Mouse (Mus musculus) embryonic facial prominence, embryonic 12.5 days (tissue): Measurements from ENCODE around the gene Foxn3. TPM values are rescaled to one million over a fixed set of nuclear protein-coding genes. Genes with fewer than 3 reads are reported as not detected.

ENCODE experiments used
- ATAC-seq: fragments of 200-750 bp; cut with Nextera tagmentation; 2 replicates; pipeline ENCODE4 v1.8.0; 2017; ENCODE audit not compliant: insufficient number of reproducible peaks, insufficient read depth, low FRiP score, low TSS enrichment
- H3K27ac ChIP-seq: fragments of 300-500 bp; sonication (generic); 2 replicates; pipeline ENCODE4 v1.5.1; 2016; ENCODE audit warnings: mild to moderate bottlenecking
- H3K27me3 ChIP-seq: fragments of 300-500 bp; sonication (generic); 2 replicates; pipeline ENCODE4 v1.6.1; 2016; ENCODE audit warnings: mild to moderate bottlenecking, moderate library complexity
- H3K36me3 ChIP-seq: fragments of 300-500 bp; sonication (generic); 2 replicates; pipeline ENCODE4 v1.6.1; 2016; ENCODE audit warnings: mild to moderate bottlenecking
- H3K4me1 ChIP-seq: fragments of 300-500 bp; sonication (generic); 2 replicates; pipeline ENCODE4 v1.6.1; 2016
- H3K4me2 ChIP-seq: fragments of 300-500 bp; sonication (generic); replicated peaks from 2 replicates; pipeline ENCODE4 v1.6.1; 2016; ENCODE audit warnings: mild to moderate bottlenecking, moderate library complexity
- H3K4me3 ChIP-seq: fragments of 300-500 bp; sonication (generic); 2 replicates; pipeline ENCODE4 v1.5.1; 2016; ENCODE audit warnings: mild to moderate bottlenecking
- H3K9ac ChIP-seq: fragments of 300-500 bp; sonication (generic); 2 replicates; pipeline ENCODE4 v1.6.1; 2016; ENCODE audit warnings: mild to moderate bottlenecking, moderate library complexity
- H3K9me3 ChIP-seq: fragments of 300-500 bp; sonication (generic); 2 replicates; pipeline ENCODE4 v1.6.1; 2016; ENCODE audit warnings: mild to moderate bottlenecking, moderate library complexity
- WGBS: fragments of 180-500 bp; shearing (Covaris S2); methylation state at CpG from one replicate; pipeline ENCODE4 v1.1.7; 2016; 5-methylcytosine and 5-hydroxymethylcytosine counted together
- polyA plus RNA-seq: library from polyadenylated mRNA; unstranded; fragments of >200 nt; fragmentation: Nextera tagmentation; extraction: Ambion mirVana; gene quantifications from 2 replicates; pipeline ENCODE4 v1.2.1, GENCODE M21; 2016

The Foxn3 gene
- polyA plus RNA-seq, 1 experiment from 2014 or later: 101 TPM

DNA sequence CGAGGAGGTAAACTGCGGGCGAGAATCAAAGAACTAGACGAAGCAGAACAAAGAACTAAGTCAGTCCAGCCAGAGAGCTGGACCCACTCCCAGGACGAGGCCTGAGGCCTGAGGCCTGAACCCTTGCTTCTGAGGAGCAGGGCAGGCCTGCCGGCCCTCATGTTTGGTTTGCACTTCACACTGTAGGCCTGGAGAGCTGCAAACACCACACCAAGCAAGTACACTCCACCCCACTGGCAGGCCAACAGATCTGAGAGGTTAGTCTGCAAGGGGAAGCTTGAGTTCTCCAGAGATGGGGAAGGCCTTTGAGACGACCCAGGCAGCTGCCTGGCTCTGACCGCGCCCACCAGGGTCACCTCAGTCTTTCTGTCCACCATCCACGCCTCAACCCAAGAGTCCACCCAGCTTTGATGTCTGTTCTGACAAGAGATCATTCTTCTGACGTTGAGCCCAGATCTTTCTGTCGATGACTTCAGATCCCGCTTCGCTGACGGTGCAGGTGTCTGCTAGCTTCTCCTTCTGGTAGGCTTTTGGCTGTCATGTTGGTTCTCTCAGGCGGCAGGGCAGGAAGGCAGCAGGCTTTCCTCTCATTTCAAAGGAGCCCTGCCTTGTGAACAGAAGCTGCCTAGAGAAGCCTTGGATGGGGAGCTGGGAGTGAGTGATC is 231.1 kb downstream of the Foxn3 start:
- H3K9me3 ChIP-seq: no peaks in the 10 kb centered on the region
- peaks cover 2% of the 10 kb centered on the region; the same call in 1 of the 2 replicates for H3K36me3 ChIP-seq
- no peak for ATAC-seq
- 0 out of 2 replicates have a peak overlapping the region, but pooled peaks have one; percentile 24 for H3K27ac ChIP-seq
- no peak overlapping the region for H3K9ac ChIP-seq
- no peak overlapping the region for H3K4me3 ChIP-seq
- no peak overlapping the region for H3K4me2 ChIP-seq
- 63% methylated on average over 16 of the region's 16 CpGs for WGBS
- no peaks in the 10 kb centered on the region for H3K27me3 ChIP-seq
- H3K4me1 ChIP-seq: peaks cover 64% of the 10 kb centered on the region

DNA sequence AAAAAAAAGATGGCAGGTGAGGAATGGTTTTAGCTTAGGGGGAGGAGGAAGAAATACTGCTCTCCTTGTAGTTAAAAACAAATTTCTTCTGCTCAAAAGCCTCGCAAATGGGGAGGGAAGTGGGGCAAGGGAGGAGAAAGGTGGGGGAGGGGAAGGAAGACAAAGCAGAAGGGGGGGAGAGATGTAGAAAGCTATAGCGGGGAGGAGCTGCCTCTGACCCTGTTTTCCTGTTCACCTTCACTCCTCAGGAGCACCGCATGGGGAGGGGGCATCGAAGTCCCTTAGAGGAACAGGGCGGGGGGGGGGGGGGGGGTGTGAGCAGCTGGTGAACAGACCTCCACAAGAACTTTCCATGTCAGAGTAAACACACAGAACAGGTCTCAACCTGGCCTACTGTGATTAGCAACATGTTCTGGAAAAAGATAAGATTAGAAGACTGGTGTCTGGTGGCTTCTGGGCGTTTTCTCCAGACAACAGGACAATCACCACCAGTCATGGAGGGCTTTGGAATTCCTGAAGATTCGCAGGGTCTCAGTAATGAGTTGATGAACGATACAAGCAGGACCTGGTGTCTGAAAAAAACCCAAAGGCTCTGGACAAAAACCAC is 231.9 kb downstream of the Foxn3 start:
- H3K4me1 ChIP-seq: peaks cover 57% of the 10 kb centered on the region
- no peaks in the 10 kb centered on the region for H3K27me3 ChIP-seq
- no peak overlapping the region for H3K4me3 ChIP-seq
- WGBS: 29% methylated on average over 7 of the region's 8 CpGs
- no peak for ATAC-seq
- H3K36me3 ChIP-seq: no peaks in the 10 kb centered on the region
- H3K27ac ChIP-seq: no peak overlapping the region
- H3K9ac ChIP-seq: no peak overlapping the region
- no peaks in the 10 kb centered on the region for H3K9me3 ChIP-seq
- H3K4me2 ChIP-seq: no peak overlapping the region

DNA sequence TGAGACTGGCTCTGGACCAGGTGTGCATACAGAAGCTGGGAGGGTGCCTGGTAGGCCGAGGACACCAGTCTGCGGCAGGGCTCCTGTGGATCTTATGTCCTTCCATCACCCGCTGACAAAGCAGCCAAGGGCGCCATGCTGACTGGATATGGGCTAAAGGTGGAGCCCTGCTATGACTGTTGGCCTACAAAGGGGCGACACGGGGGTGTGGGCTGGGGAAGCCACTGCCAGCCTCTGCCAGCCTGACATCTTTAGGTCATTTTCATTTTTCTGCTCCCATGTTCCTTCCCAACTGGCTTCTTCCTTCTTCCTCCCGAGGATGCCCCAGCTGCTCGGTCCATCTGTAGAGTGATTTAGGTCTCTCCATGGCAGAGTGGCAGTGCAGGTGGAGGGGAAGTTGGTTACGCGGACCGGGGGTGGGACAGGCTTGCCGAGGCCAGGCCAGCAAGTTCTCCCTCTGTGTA is 232.5 kb downstream of the Foxn3 start:
- Histone ChIP-seq H3K36me3 (no peaks in the 10 kb centered on the region), H3K4me1 (peaks cover 59% of the 10 kb centered on the region), H3K4me3 (no peak overlapping the region), H3K9me3 (no peaks in the 10 kb centered on the region), H3K27ac (0 out of 2 replicates have a peak overlapping the region, but pooled peaks have one; percentile 46), H3K27me3 (no peaks in the 10 kb centered on the region), H3K9ac (no peak overlapping the region), H3K4me2 (no peak overlapping the region)
- ATAC-seq: no peak
- WGBS: 78% methylated on average over 12 of the region's 12 CpGs

DNA sequence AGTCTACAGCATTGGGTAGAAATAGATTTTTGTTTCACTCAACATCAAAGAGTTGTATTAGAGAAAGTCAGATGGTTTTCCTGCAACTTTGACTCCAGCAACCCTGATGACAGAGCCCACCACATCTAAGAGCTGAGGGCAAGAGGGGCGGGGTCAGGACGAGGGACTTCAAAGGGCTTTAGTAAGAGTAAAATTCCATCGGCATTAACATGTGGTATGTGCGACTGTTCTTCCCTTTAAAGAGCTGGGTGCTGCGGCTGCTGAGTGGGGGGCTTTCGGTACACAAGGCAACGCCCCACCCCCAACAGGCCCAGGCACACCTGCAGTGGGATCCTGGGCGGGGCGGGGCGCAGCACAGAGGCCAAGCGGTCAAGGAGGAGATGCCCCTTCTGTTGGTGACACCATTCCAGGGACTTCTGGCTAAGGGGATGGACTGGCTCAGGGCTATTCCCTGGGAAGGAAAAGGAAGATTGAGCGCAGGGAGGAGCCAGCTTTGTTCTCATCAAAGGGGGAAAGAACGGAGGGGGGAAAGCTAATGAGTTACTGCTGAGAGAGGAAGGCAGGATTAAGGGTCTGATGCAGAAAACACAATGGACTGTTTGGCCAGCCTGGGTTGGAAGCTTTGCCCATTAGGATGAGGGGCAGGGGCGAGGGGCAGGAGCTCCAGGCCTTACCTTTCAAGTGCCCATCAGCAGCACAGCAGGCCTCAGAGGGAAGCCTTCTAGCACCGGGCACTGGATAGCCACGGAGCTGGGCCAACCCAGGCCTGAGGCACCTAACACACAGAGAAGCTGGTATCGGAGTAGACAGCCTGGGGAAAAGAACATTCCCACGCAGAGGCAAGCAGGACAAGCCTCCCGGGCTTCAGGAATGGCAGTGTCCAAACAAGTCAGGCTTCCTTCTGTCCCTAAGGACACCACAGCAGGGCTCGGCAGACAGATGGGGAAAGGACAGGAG is 233.8 kb downstream of the Foxn3 start:
- H3K9me3 ChIP-seq: no peaks in the 10 kb centered on the region

DNA sequence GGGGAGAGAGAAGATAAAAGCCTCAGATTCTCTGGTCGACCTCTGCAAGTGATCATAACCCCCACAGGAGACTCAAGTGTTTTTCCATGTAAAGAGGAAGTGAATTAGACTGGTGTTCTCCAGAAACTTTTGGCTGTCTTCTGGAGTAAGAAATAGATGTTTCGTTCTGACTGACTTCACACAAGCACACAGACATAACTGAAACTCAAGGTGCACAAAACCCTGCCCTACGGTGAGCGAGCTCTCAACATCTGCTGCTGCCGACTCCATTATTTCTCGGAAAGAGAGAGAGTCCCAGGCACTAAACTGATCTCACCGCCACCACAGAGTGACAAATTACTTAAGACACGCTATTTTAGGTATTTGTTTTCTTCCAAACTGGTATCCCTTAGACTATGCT is 237.2 kb downstream of the Foxn3 start:
- no peak for ATAC-seq
- Histone ChIP-seq H3K36me3 (no peaks in the 10 kb centered on the region), H3K4me3 (no peak overlapping the region), H3K4me2 (no peak overlapping the region), H3K27me3 (no peaks in the 10 kb centered on the region), H3K27ac (no peak overlapping the region), H3K4me1 (peaks cover 37% of the 10 kb centered on the region), H3K9ac (no peak overlapping the region), H3K9me3 (no peaks in the 10 kb centered on the region)
- 58% methylated on average over 8 of the region's 8 CpGs for WGBS

More for the DNA sequence above, 233.8 kb downstream of the Foxn3 start:
- 10% methylated on average over 20 of the region's 20 CpGs for WGBS
- peak; percentile 77; the same call in 1 of the 2 replicates for ATAC-seq
- no peak overlapping the region for H3K4me3 ChIP-seq
- peak overlapping the region; percentile 84 for H3K27ac ChIP-seq
- no peaks in the 10 kb centered on the region for H3K27me3 ChIP-seq
- H3K4me2 ChIP-seq: peak overlapping the region; percentile 33
- H3K4me1 ChIP-seq: peaks cover 56% of the 10 kb centered on the region
- H3K36me3 ChIP-seq: no peaks in the 10 kb centered on the region
- H3K9ac ChIP-seq: no peak overlapping the region

DNA sequence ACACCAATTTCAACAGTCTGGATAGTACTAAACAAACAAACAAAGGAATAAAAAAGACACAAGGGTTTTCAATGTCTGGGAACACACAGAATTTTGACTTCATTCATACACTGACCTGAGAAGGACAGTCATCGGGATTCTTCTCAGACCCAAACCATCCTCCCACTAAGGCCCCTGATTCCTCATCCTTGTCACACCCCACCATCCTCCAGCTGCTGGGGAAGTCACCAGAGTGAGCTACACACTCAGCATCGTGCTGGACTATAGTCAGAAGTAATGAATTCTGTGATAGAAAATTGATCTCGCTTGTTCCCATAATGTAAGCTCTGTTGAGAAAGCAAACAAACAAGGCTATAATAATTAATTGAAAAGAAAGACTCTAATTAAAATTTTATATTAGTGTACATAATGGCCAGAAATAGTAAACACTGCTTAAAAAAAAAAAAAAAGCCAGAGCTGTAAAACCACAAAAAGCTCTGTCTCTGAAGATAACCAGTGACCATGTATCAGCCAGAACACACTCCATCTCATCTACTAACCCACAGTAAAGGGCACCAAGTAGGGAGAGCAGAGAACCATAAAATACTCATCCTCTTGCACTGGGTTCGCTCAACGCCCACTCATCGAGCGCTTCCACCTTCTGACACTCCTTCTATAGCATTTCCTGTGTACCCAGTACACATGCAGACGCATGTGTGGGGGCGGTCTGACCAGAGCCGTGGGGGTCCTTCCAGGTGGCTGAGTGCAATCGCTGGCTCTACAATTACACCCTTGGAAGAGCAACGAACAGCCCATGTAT is 241.6 kb downstream of the Foxn3 start:
- 86% methylated on average over 12 of the region's 12 CpGs for WGBS

DNA sequence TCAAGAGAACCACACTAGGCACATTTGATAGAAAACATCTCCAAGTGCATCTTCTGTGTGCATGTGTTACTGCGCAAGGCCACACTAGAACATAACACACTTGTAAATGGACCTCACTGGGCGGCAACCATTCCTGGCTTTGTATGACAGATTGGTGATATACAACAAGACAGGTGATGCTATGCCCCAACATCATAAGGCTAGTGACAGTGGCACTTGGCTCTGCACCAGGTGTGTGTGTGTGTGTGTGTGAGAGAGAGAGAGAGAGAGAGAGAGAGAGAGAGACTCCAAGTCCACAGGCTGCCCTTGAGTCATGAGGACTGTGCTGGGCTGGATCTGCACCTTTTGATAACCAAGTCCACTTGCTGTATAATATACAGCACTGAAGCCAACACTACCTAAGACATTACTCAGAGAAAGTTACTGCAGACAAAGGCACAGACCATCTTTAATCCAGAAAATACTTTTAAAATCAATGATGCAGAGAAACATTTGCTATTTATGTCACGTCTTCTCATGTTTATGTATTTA is 242.4 kb downstream of the Foxn3 start:
- Histone ChIP-seq H3K9me3 (no peaks in the 10 kb centered on the region), H3K4me3 (no peak overlapping the region), H3K4me1 (peaks cover 10% of the 10 kb centered on the region; the same call in 1 of the 2 replicates), H3K27me3 (no peaks in the 10 kb centered on the region), H3K9ac (no peak overlapping the region), H3K27ac (no peak overlapping the region), H3K4me2 (no peak overlapping the region), H3K36me3 (peaks cover 14% of the 10 kb centered on the region; the same call in 1 of the 2 replicates)
- no peak for ATAC-seq
- WGBS: 87% methylated on average over 3 of the region's 3 CpGs

More for the DNA sequence above, 241.6 kb downstream of the Foxn3 start:
- Histone ChIP-seq H3K4me3 (no peak overlapping the region), H3K9me3 (no peaks in the 10 kb centered on the region), H3K27me3 (no peaks in the 10 kb centered on the region), H3K9ac (no peak overlapping the region), H3K36me3 (peaks cover 6% of the 10 kb centered on the region; the same call in 1 of the 2 replicates), H3K27ac (no peak overlapping the region), H3K4me2 (no peak overlapping the region), H3K4me1 (peaks cover 16% of the 10 kb centered on the region; the same call in 1 of the 2 replicates)
- no peak for ATAC-seq

DNA sequence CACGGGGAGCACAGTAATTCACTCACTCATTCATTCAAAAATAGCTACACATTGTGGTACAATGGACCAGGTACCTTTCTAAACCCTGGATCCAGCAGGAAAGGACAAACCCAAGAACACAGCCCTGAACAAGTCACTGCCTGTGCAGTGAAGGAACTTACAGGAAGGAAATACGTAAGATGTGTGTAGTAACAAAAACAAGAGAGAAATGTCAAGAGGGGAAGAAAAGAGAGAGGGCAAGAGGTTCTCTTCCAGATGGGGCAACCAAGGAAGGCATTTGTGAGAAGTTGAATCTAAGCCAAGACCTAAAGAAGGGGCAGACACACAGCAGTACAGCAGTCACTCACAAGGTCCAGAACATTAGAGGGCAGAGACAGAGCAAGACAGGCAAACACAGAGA is 243.5 kb downstream of the Foxn3 start:
- no peaks in the 10 kb centered on the region for H3K27me3 ChIP-seq
- H3K9me3 ChIP-seq: no peaks in the 10 kb centered on the region
- H3K27ac ChIP-seq: no peak overlapping the region
- no peak for ATAC-seq
- no peak overlapping the region for H3K9ac ChIP-seq
- 81% methylated on average over 2 of the region's 2 CpGs for WGBS
- H3K4me2 ChIP-seq: no peak overlapping the region
- peaks cover 8% of the 10 kb centered on the region; the same call in 1 of the 2 replicates for H3K4me1 ChIP-seq
- peaks cover 17% of the 10 kb centered on the region; the same call in 1 of the 2 replicates for H3K36me3 ChIP-seq
- no peak overlapping the region for H3K4me3 ChIP-seq

DNA sequence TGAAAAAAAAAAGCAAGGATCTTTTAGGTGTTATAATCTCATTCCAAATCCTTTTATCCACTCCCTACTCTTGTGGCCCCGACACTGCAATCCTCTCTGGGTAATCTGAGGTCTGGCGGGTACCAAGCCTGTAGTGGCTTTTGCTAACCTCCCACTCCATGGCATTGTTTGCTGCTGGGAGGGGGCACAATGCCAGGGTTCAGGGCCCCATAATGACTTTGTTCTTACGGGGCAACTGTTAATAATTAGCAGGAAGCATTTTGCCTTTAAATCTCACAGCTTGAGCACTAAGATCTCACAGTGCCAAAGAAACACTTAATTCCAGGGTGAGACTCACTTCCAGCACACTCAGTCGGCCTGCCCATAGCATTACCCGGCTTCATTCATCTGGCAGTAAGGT is 244.2 kb downstream of the Foxn3 start:
- Histone ChIP-seq H3K27ac (no peak overlapping the region), H3K9me3 (no peaks in the 10 kb centered on the region), H3K4me2 (no peak overlapping the region), H3K4me3 (no peak overlapping the region), H3K4me1 (peaks cover 8% of the 10 kb centered on the region; the same call in 1 of the 2 replicates), H3K27me3 (no peaks in the 10 kb centered on the region), H3K9ac (no peak overlapping the region), H3K36me3 (peaks cover 17% of the 10 kb centered on the region; the same call in 1 of the 2 replicates)
- 79% methylated on average over 5 of the region's 5 CpGs for WGBS
- no peak for ATAC-seq

DNA sequence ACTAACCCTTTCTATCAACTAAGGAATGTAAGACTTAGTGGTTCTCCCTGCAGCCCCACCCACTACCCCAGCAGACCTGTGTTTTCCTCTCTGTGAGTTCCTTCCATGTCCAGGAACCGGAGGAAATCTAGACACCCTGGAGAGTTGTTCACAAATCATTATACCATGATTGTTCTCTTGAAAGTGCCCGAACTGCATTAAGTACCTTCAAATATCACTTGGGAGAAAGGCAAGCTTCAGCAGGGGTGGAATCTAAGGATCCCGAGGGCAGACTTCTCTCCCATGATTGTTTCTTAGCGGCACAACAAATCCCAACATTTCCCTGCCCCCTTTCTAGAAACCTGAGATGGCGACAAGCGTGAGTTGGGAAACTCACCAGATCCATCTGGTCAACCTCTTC is 247.5 kb downstream of the Foxn3 start:
- WGBS: 96% methylated on average over 6 of the region's 6 CpGs
- H3K36me3 ChIP-seq: peaks cover 17% of the 10 kb centered on the region; the same call in 1 of the 2 replicates
- no peak overlapping the region for H3K27ac ChIP-seq
- H3K9me3 ChIP-seq: no peaks in the 10 kb centered on the region
- H3K4me3 ChIP-seq: no peak overlapping the region
- H3K4me1 ChIP-seq: peaks cover 10% of the 10 kb centered on the region; the same call in 1 of the 2 replicates
- no peaks in the 10 kb centered on the region for H3K27me3 ChIP-seq
- H3K4me2 ChIP-seq: no peak overlapping the region
- ATAC-seq: no peak
- no peak overlapping the region for H3K9ac ChIP-seq
